In genomic region chr12:51018185-51018584, GRCm38 (mm10) we compare ENCODE assay signal across 19 mouse cellular contexts.
DNase-seq lines count a peak whose midpoint lies in the region; ATAC-seq and TF ChIP-seq lines count a peak whose summit lies in the region.
"Had no signal": no experiment of that assay in that cellular context is flagged by ENCODE, and none has a peak within 500 bp of the region (broad histone marks: within the 10 kb centered on the region; RNA-seq: fewer than 3 reads in every experiment).

No protein-coding gene starts in this region.

- 0 out of 2 replicates have a peak, but pooled peaks have one; percentile 42 for ATAC-seq in forebrain, embryonic 14.5 days
- no peak for ATAC-seq in forebrain, embryonic 11.5 days (replicated peaks; ENCODE audit: low FRiP score)
- no peak for ATAC-seq in midbrain, postnatal 0 days (ENCODE audit: low FRiP score)
- no peak for ATAC-seq in midbrain, embryonic 16.5 days
- ATAC-seq in forebrain, postnatal 0 days, result peak; percentile 69; the same call in 1 of the 2 replicates
- no peak for ATAC-seq in megakaryocyte, adult 5-6 weeks (ENCODE audit: poor library complexity, severe bottlenecking)
- ATAC-seq: inflammation-experienced regulatory T-cells, adult 6 months; intestine, postnatal 0 days had no signal

- H3K27ac ChIP-seq in forebrain, embryonic 14.5 days (ENCODE audit: low read depth, low read length), result no peak overlapping the region
- H3K27ac ChIP-seq in forebrain, embryonic 11.5 days (ENCODE audit: low read depth, low read length), result no peak overlapping the region
- no peak overlapping the region for H3K27ac ChIP-seq in midbrain, postnatal 0 days (ENCODE audit: low read depth, low read length)
- H3K27ac ChIP-seq in midbrain, embryonic 16.5 days (ENCODE audit: low read length), result no peak overlapping the region
- H3K27ac ChIP-seq in forebrain, postnatal 0 days (ENCODE audit: low read depth, low read length), result no peak overlapping the region
- H3K27ac ChIP-seq: embryonic facial prominence, embryonic 12.5 days; heart, embryonic 13.5 days; hindbrain, embryonic 13.5 days had no signal

- no peak overlapping the region for H3K4me3 ChIP-seq in forebrain, embryonic 14.5 days (ENCODE audit: low read depth, low read length)
- no peak overlapping the region for H3K4me3 ChIP-seq in forebrain, embryonic 11.5 days (ENCODE audit: low read depth, low read length)
- H3K4me3 ChIP-seq in midbrain, postnatal 0 days (ENCODE audit: low read depth, low read length), result no peak overlapping the region
- H3K4me3 ChIP-seq in midbrain, embryonic 16.5 days (ENCODE audit: low read depth, low read length), result no peak overlapping the region
- no peak overlapping the region for H3K4me3 ChIP-seq in forebrain, postnatal 0 days (ENCODE audit: low read depth, low read length)
- H3K4me3 ChIP-seq: embryonic facial prominence, embryonic 12.5 days; heart, embryonic 13.5 days; hindbrain, embryonic 13.5 days had no signal

- peak; percentile 23 for DNase-seq in forebrain, embryonic 14.5 days (ENCODE audit: low spot score)
- DNase-seq in forebrain, embryonic 11.5 days (ENCODE audit: low spot score), result no peak
- DNase-seq in left cerebral cortex, postnatal 4 days, result peak; percentile 42
- no peak for DNase-seq in left cerebral cortex, adult 18-20 months (ENCODE audit: low spot score in 2 of 2)
- peak; percentile 38 for DNase-seq in midbrain, postnatal 0 days (ENCODE audit: low spot score)
- no peak for DNase-seq in forebrain, postnatal 0 days
- DNase-seq: adrenal gland, postnatal 10 days; cerebellum, adult 18-20 months; cerebellum, adult 9-11 months; gastrocnemius, postnatal 36 days; heart, adult 11 months; heart, postnatal 36 days had no signal

- H3K4me2 ChIP-seq in forebrain, embryonic 14.5 days (ENCODE audit: low read length), result no peak overlapping the region
- H3K4me2 ChIP-seq in forebrain, embryonic 11.5 days (ENCODE audit: low read depth, low read length, severe bottlenecking), result no peak overlapping the region
- H3K4me2 ChIP-seq in midbrain, postnatal 0 days (ENCODE audit: low read depth, low read length, poor library complexity, severe bottlenecking), result no peak overlapping the region
- H3K4me2 ChIP-seq in midbrain, embryonic 16.5 days (ENCODE audit: low read length), result no peak overlapping the region
- H3K4me2 ChIP-seq in forebrain, postnatal 0 days (ENCODE audit: low read depth), result no peak overlapping the region
- H3K4me2 ChIP-seq: embryonic facial prominence, embryonic 12.5 days; heart, embryonic 13.5 days; hindbrain, embryonic 13.5 days had no signal

- intact Hi-C loops in left cerebral cortex, postnatal 4 days (cut with DNase I), result no loop called here

- no peaks in the 10 kb centered on the region for H3K36me3 ChIP-seq in forebrain, embryonic 14.5 days (ENCODE audit: control insufficient read depth, insufficient read depth, low read length)
- no peaks in the 10 kb centered on the region for H3K36me3 ChIP-seq in forebrain, embryonic 11.5 days (ENCODE audit: control insufficient read depth, insufficient read depth, low read length)
- H3K36me3 ChIP-seq in midbrain, postnatal 0 days (ENCODE audit: insufficient read depth, low read length), result no peaks in the 10 kb centered on the region
- H3K36me3 ChIP-seq in midbrain, embryonic 16.5 days (ENCODE audit: control insufficient read depth, insufficient read depth, low read length), result no peaks in the 10 kb centered on the region
- H3K36me3 ChIP-seq in forebrain, postnatal 0 days (ENCODE audit: insufficient read depth), result no peaks in the 10 kb centered on the region
- H3K36me3 ChIP-seq: embryonic facial prominence, embryonic 12.5 days; heart, embryonic 13.5 days; hindbrain, embryonic 13.5 days had no signal

- WGBS in forebrain, embryonic 14.5 days, result 86% methylated on average over 5 of the region's 5 CpGs
- WGBS in forebrain, embryonic 11.5 days, result 91% methylated on average over 5 of the region's 5 CpGs
- 80% methylated on average over 5 of the region's 5 CpGs for WGBS in midbrain, postnatal 0 days
- WGBS in midbrain, embryonic 16.5 days, result 77% methylated on average over 5 of the region's 5 CpGs
- 69% methylated on average over 5 of the region's 5 CpGs for WGBS in forebrain, postnatal 0 days

- no peak overlapping the region for H3K9ac ChIP-seq in forebrain, embryonic 14.5 days (ENCODE audit: low read length)
- H3K9ac ChIP-seq in forebrain, embryonic 11.5 days (ENCODE audit: low read length), result no peak overlapping the region
- no peak overlapping the region for H3K9ac ChIP-seq in midbrain, postnatal 0 days (replicated peaks; ENCODE audit: low read length, poor library complexity, severe bottlenecking)
- no peak overlapping the region for H3K9ac ChIP-seq in midbrain, embryonic 16.5 days (ENCODE audit: low read depth, low read length)
- H3K9ac ChIP-seq in forebrain, postnatal 0 days, result no peak overlapping the region
- H3K9ac ChIP-seq: embryonic facial prominence, embryonic 12.5 days; heart, embryonic 13.5 days; hindbrain, embryonic 13.5 days had no signal

- no peaks in the 10 kb centered on the region for H3K9me3 ChIP-seq in forebrain, embryonic 14.5 days (replicated peaks; ENCODE audit: control insufficient read depth, low read length)
- no peaks in the 10 kb centered on the region for H3K9me3 ChIP-seq in forebrain, embryonic 11.5 days (ENCODE audit: control insufficient read depth, low read length)
- no peaks in the 10 kb centered on the region for H3K9me3 ChIP-seq in midbrain, postnatal 0 days (ENCODE audit: low read length)
- no peaks in the 10 kb centered on the region for H3K9me3 ChIP-seq in midbrain, embryonic 16.5 days (replicated peaks; ENCODE audit: control insufficient read depth, low read length, poor library complexity, severe bottlenecking)
- H3K9me3 ChIP-seq in forebrain, postnatal 0 days (ENCODE audit: low read length), result no peaks in the 10 kb centered on the region
- H3K9me3 ChIP-seq: embryonic facial prominence, embryonic 12.5 days; heart, embryonic 13.5 days; hindbrain, embryonic 13.5 days had no signal

- no peak for TF ChIP-seq CTCF in midbrain, postnatal 0 days (IDR thresholded peaks at IDR 0.05)
- TF ChIP-seq CTCF in forebrain, postnatal 0 days (IDR thresholded peaks at IDR 0.05; ENCODE audit: low read depth), result no peak

- no peaks in the 10 kb centered on the region for H3K4me1 ChIP-seq in forebrain, embryonic 14.5 days (ENCODE audit: control insufficient read depth, insufficient read depth, low read length)
- H3K4me1 ChIP-seq in forebrain, embryonic 11.5 days (replicated peaks; ENCODE audit: control insufficient read depth, insufficient read depth, low read length), result no peaks in the 10 kb centered on the region
- no peaks in the 10 kb centered on the region for H3K4me1 ChIP-seq in midbrain, postnatal 0 days (ENCODE audit: insufficient read depth, low read length)
- no peaks in the 10 kb centered on the region for H3K4me1 ChIP-seq in midbrain, embryonic 16.5 days (ENCODE audit: control insufficient read depth, insufficient read depth, low read length)
- no peaks in the 10 kb centered on the region for H3K4me1 ChIP-seq in forebrain, postnatal 0 days (ENCODE audit: insufficient read depth)
- H3K4me1 ChIP-seq: embryonic facial prominence, embryonic 12.5 days; heart, embryonic 13.5 days; hindbrain, embryonic 13.5 days had no signal

- H3K27me3 ChIP-seq in forebrain, embryonic 14.5 days (replicated peaks; ENCODE audit: control insufficient read depth, insufficient read depth, low read length), result no peaks in the 10 kb centered on the region
- H3K27me3 ChIP-seq in forebrain, embryonic 11.5 days (ENCODE audit: control insufficient read depth, insufficient read depth, low read length), result no peaks in the 10 kb centered on the region
- no peaks in the 10 kb centered on the region for H3K27me3 ChIP-seq in midbrain, postnatal 0 days (ENCODE audit: insufficient read depth, low read length)
- no peaks in the 10 kb centered on the region for H3K27me3 ChIP-seq in midbrain, embryonic 16.5 days (ENCODE audit: control insufficient read depth, insufficient read depth, low read depth, low read length)
- no peaks in the 10 kb centered on the region for H3K27me3 ChIP-seq in forebrain, postnatal 0 days (ENCODE audit: insufficient read depth, low read length)
- H3K27me3 ChIP-seq: embryonic facial prominence, embryonic 12.5 days; heart, embryonic 13.5 days had no signal

Comparison
In these comparisons a context has a peak if more than half of its experiments do, and no peak if none do; other contexts are left out.
1. ATAC-seq: peak in forebrain, embryonic 14.5 days (single experiment) and forebrain, postnatal 0 days (single experiment); none in forebrain, embryonic 11.5 days (single experiment), midbrain, postnatal 0 days (single experiment), midbrain, embryonic 16.5 days (single experiment) and megakaryocyte, adult 5-6 weeks (single experiment).
2. DNase-seq: peak in forebrain, embryonic 14.5 days (single experiment), left cerebral cortex, postnatal 4 days (single experiment) and midbrain, postnatal 0 days (single experiment); none in forebrain, embryonic 11.5 days (single experiment), left cerebral cortex, adult 18-20 months (0 of 2) and forebrain, postnatal 0 days (single experiment).